Mouse (Mus musculus) hindbrain, embryonic 16.5 days (tissue): ENCODE results near the gene Map3k11. TPM values are rescaled to one million over a fixed set of nuclear protein-coding genes. Genes with fewer than 3 reads are reported as not detected.
A peak's percentile ranks its signal among the peaks of the same experiment; 100 is the strongest.

Experiments used
- ATAC-seq: fragments of 200-750 bp; cut with Nextera tagmentation; 2 replicates; pipeline ENCODE4 v1.8.0; 2017; ENCODE audit warnings: moderate TSS enrichment, moderate library complexity
- H3K27ac ChIP-seq: fragments of 300-500 bp; sonication (generic); 2 replicates; pipeline ENCODE4 v1.5.1; 2014; ENCODE audit warnings: low read depth, mild to moderate bottlenecking, control low read depth, low read length, moderate library complexity
- H3K27me3 ChIP-seq: fragments of 300-500 bp; sonication (generic); replicated peaks from 2 replicates; pipeline ENCODE4 v1.6.1; 2014; ENCODE audit warnings: low read length; ENCODE audit not compliant: control insufficient read depth, insufficient read depth
- H3K36me3 ChIP-seq: fragments of 300-500 bp; sonication (generic); 2 replicates; pipeline ENCODE4 v1.6.1; 2014; ENCODE audit warnings: mild to moderate bottlenecking, low read length, moderate library complexity, mixed read lengths; ENCODE audit not compliant: control insufficient read depth, insufficient read depth
- H3K4me1 ChIP-seq: fragments of 300-500 bp; sonication (generic); 2 replicates; pipeline ENCODE4 v1.6.1; 2014; ENCODE audit warnings: low read depth, low read length; ENCODE audit not compliant: control insufficient read depth, insufficient read depth
- H3K4me2 ChIP-seq: fragments of 300-500 bp; sonication (generic); 2 replicates; pipeline ENCODE4 v1.6.1; 2014; ENCODE audit warnings: mild to moderate bottlenecking, low read length, control low read depth, moderate library complexity
- H3K4me3 ChIP-seq: fragments of 300-500 bp; sonication (generic); 2 replicates; pipeline ENCODE4 v1.5.1; 2014; ENCODE audit warnings: mild to moderate bottlenecking, low read length, control low read depth, moderate library complexity
- H3K9ac ChIP-seq: fragments of 300-500 bp; sonication (generic); 2 replicates; pipeline ENCODE4 v1.6.1; 2014; ENCODE audit warnings: low read depth, mild to moderate bottlenecking, control low read depth, low read length, moderate library complexity
- H3K9me3 ChIP-seq: fragments of 300-500 bp; sonication (generic); 2 replicates; pipeline ENCODE4 v1.6.1; 2014; ENCODE audit warnings: mild to moderate bottlenecking, low read length, moderate library complexity; ENCODE audit not compliant: control insufficient read depth
- WGBS: fragments of 180-500 bp; shearing (Covaris S2); extraction: QIAGEN DNeasy Blood & Tissue Kit; methylation state at CpG from one replicate; pipeline ENCODE4 v1.1.7; 2014; 5-methylcytosine and 5-hydroxymethylcytosine counted together
- polyA plus RNA-seq: library from polyadenylated mRNA; unstranded; fragments of >200 nt; fragmentation: Nextera tagmentation; extraction: Ambion mirVana; gene quantifications from 2 replicates; pipeline ENCODE4 v1.2.1, GENCODE M21; 2015

Gene Map3k11
- polyA plus RNA-seq, 1 experiment from 2014 or later, result 9.2 TPM

GRCm38 (mm10) chr19:5711907-5712460 lies 23.4 kb downstream of the Map3k11 start:
- WGBS, result 95% methylated on average over 14 of the region's 14 CpGs
- no peak overlapping the region for H3K9ac ChIP-seq
- no peak for ATAC-seq
- no peaks in the 10 kb centered on the region for H3K27me3 ChIP-seq
- no peak overlapping the region for H3K4me2 ChIP-seq
- no peak overlapping the region for H3K4me3 ChIP-seq
- H3K36me3 ChIP-seq, result peaks cover 26% of the 10 kb centered on the region
- no peak overlapping the region for H3K27ac ChIP-seq
- H3K4me1 ChIP-seq, result peaks cover 17% of the 10 kb centered on the region
- no peaks in the 10 kb centered on the region for H3K9me3 ChIP-seq

GRCm38 (mm10) chr19:5713255-5713654 lies 24.7 kb downstream of the Map3k11 start:
- H3K9ac ChIP-seq, result no peak overlapping the region
- no peak for ATAC-seq
- H3K4me1 ChIP-seq, result peaks cover 17% of the 10 kb centered on the region
- no peaks in the 10 kb centered on the region for H3K27me3 ChIP-seq
- peak overlapping the region; percentile 7; the same call in 1 of the 2 replicates for H3K4me3 ChIP-seq
- H3K4me2 ChIP-seq, result peak overlapping the region; percentile 31; the same call in 1 of the 2 replicates
- WGBS, result 88% methylated on average over 5 of the region's 5 CpGs
- no peak overlapping the region; the same call in 1 of the 2 replicates for H3K27ac ChIP-seq
- no peaks in the 10 kb centered on the region for H3K9me3 ChIP-seq
- H3K36me3 ChIP-seq, result peaks cover 20% of the 10 kb centered on the region

GRCm38 (mm10) chr19:5713730-5714129 lies 25.2 kb downstream of the Map3k11 start:
- Histone ChIP-seq H3K36me3 (peaks cover 23% of the 10 kb centered on the region), H3K4me2 (peak overlapping the region; percentile 31; the same call in 1 of the 2 replicates), H3K9me3 (no peaks in the 10 kb centered on the region), H3K27ac (no peak overlapping the region; the same call in 1 of the 2 replicates), H3K9ac (no peak overlapping the region), H3K27me3 (no peaks in the 10 kb centered on the region), H3K4me1 (peaks cover 17% of the 10 kb centered on the region), H3K4me3 (peak overlapping the region; percentile 7; the same call in 1 of the 2 replicates)
- no peak for ATAC-seq
- WGBS, result 34% methylated on average over 2 of the region's 2 CpGs

- H3K9ac ChIP-seq, result peak overlapping the region; percentile 59
- H3K4me3 ChIP-seq, result peak overlapping the region; percentile 40
- H3K4me1 ChIP-seq, result peaks cover 17% of the 10 kb centered on the region
- H3K27ac ChIP-seq, result peak overlapping the region; percentile 59; the same call in 1 of the 2 replicates
- no peaks in the 10 kb centered on the region for H3K9me3 ChIP-seq
- H3K36me3 ChIP-seq, result peaks cover 24% of the 10 kb centered on the region
- peak overlapping the region; percentile 57 for H3K4me2 ChIP-seq
- 21% methylated on average over 43 of the region's 43 CpGs for whole genome bisulfite sequencing
- H3K27me3 ChIP-seq, result no peaks in the 10 kb centered on the region
- ATAC-seq, result peak; percentile 83
Measured at GRCm38 (mm10) chr19:5715793-5716688, 27.5 kb downstream of the Map3k11 start.

- Histone ChIP-seq H3K4me3 (no peak overlapping the region), H3K9me3 (no peaks in the 10 kb centered on the region), H3K27ac (no peak overlapping the region; the same call in 1 of the 2 replicates), H3K9ac (peak overlapping the region; percentile 4; the same call in 1 of the 2 replicates), H3K27me3 (no peaks in the 10 kb centered on the region), H3K4me2 (no peak overlapping the region), H3K4me1 (peaks cover 17% of the 10 kb centered on the region), H3K36me3 (peaks cover 30% of the 10 kb centered on the region)
- ATAC-seq, result no peak
- 43% methylated on average over 10 of the region's 10 CpGs for whole genome bisulfite sequencing
Measured at GRCm38 (mm10) chr19:5716955-5717354, 28.4 kb downstream of the Map3k11 start.

GRCm38 (mm10) chr19:5721233-5721632 lies 32.7 kb downstream of the Map3k11 start:
- peaks cover 36% of the 10 kb centered on the region for H3K36me3 ChIP-seq
- H3K27me3 ChIP-seq, result no peaks in the 10 kb centered on the region
- no peak overlapping the region for H3K4me2 ChIP-seq
- 88% methylated on average over 6 of the region's 6 CpGs for WGBS
- H3K4me1 ChIP-seq, result peaks cover 15% of the 10 kb centered on the region
- no peak for ATAC-seq
- no peaks in the 10 kb centered on the region for H3K9me3 ChIP-seq
- H3K9ac ChIP-seq, result no peak overlapping the region
- no peak overlapping the region for H3K4me3 ChIP-seq
- H3K27ac ChIP-seq, result no peak overlapping the region

GRCm38 (mm10) chr19:5722848-5723425 lies 34.4 kb downstream of the Map3k11 start:
- Histone ChIP-seq H3K4me1 (peaks cover 30% of the 10 kb centered on the region), H3K27me3 (no peaks in the 10 kb centered on the region), H3K4me2 (no peak overlapping the region), H3K27ac (no peak overlapping the region), H3K9ac (no peak overlapping the region), H3K9me3 (no peaks in the 10 kb centered on the region), H3K36me3 (peaks cover 36% of the 10 kb centered on the region), H3K4me3 (no peak overlapping the region)
- no peak for ATAC-seq
- WGBS, result 92% methylated on average over 7 of the region's 7 CpGs

GRCm38 (mm10) chr19:5723934-5724548 lies 35.5 kb downstream of the Map3k11 start:
- H3K4me1 ChIP-seq, result peaks cover 37% of the 10 kb centered on the region
- H3K4me2 ChIP-seq, result no peak overlapping the region

More at GRCm38 (mm10) chr19:5723934-5724548, 35.5 kb downstream of the Map3k11 start:
- no peaks in the 10 kb centered on the region for H3K27me3 ChIP-seq
- no peak overlapping the region for H3K4me3 ChIP-seq
- no peaks in the 10 kb centered on the region for H3K9me3 ChIP-seq
- no peak for ATAC-seq
- no peak overlapping the region for H3K9ac ChIP-seq
- H3K27ac ChIP-seq, result no peak overlapping the region
- peaks cover 30% of the 10 kb centered on the region for H3K36me3 ChIP-seq
- 76% methylated on average over 4 of the region's 4 CpGs for WGBS
